Mouse (Mus musculus): ENCODE measurements at regions not wholly inside any gene's neighbourhood (a gene's known extent, or its start where the extent isn't known, plus 50 kb on each side); places are given as distances from the start of the nearest gene placed in this dataset.

DNA sequence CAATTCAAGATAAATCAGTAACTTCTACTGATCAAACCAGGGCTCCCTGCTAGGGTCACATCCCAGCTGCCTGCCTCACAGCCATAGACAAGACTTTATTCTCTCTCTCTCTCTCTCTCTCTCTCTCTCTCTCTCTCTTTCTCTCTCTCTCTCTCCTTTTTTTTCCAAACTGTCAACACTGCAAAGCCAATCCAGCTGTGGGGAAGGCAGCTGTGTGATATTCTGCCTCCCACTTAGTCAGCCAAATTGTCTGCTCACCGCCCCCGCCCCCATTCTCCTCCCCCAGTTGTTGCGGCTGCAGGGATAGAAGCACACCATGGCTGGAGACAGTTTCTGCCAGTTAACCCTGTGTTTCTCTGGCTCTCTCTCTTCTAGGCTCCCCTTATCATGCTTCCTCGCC lies 198.3 kb downstream of the Cdca7 start:
- TF ChIP-seq POLR2A (IDR thresholded peaks at IDR 0.05; ENCODE audit: low read depth, low read length), result no peak
- TF ChIP-seq CTCF (IDR thresholded peaks at IDR 0.05; ENCODE audit: extremely low read depth, insufficient read length, insufficient replicate concordance, low read depth, low read length), result no peak

All from small intestine, adult 2 months (tissue).